Mouse (Mus musculus) right cerebral cortex, postnatal 25 days (tissue): ENCODE measurements around the gene Tnrc6c.

Experiments
- DNase-seq: peaks from one replicate; pipeline ENCODE4 v3.0.0; 2022

Gene Tnrc6c

GRCm38 (mm10) chr11:117678155-117678554 is 24.1 kb downstream of the Tnrc6c start:
- no peak for DNase-seq

GRCm38 (mm10) chr11:117678740-117679139 is 24.7 kb downstream of the Tnrc6c start:
- no peak for DNase-seq

DNA sequence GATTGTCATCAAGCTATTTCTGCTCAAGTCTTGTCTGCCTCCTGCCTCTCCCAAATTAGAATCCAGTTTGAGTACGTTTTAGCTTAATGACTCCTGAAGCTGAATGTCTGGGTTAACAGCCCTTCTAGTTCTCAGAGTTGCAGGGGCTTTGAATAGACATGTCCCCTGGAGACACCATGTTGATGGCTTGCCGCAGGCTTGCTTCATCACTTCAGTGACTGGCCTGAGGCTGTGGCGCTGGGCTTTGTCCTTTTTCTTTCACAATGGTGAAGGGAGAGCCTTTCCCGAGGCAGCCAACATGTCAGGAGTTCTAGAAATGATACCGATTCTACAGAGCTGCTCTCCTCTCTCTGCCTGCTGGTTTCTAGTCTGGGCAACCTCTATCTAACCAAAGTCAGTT is 30.6 kb downstream of the Tnrc6c start:
- no peak for DNase-seq

- DNase-seq = peak; percentile 42
These were observed 31.4 kb downstream of the Tnrc6c start for GRCm38 (mm10) chr11:117685461-117685860.

DNA sequence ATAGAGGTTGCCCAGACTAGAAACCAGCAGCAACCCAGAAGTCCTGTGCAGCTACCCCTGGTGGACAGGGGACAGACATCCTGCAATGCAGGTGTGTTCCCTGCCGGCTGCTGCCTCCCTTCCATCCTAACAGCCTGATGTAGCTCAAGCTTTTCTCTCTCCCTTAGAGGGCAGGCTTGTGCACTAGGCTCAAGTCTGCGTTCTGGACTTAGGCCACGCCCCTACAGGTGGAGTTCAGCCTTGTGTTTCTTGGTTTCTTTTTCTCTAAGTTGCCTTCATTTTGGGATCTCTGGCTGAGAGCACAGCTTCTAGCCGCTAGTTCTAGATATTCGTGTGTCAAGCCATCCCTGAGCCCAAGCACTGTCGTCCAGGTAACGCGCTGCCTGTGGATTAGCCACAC is 31.9 kb downstream of the Tnrc6c start:
- no peak for DNase-seq

- no peak for DNase-seq
These were observed 34.5 kb downstream of the Tnrc6c start for GRCm38 (mm10) chr11:117688603-117689002.

- DNase-seq = no peak
These were observed 37.2 kb downstream of the Tnrc6c start for GRCm38 (mm10) chr11:117691311-117691710.

- no peak for DNase-seq
These were observed 40.0 kb downstream of the Tnrc6c start for GRCm38 (mm10) chr11:117694050-117694449.

DNA sequence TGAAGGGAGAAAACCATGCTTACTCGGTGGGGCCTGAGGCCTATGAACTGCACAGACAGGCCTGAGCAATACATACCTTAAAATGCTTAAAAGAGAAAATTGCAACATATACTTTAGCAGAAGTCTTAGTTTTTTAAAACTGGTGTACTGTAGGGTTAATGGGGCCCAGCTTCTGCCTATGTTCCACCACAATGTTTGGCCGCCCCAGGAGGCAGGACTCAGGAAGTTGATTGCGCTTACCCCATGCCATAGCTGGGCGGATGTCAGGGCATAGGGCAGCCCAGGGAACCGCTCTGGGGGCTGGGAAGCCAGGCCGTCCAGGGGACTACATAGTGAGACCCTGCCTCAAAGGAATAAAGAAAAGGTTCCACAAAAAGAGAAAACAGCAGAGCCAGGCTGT is 42.5 kb downstream of the Tnrc6c start:
- no peak for DNase-seq

DNA sequence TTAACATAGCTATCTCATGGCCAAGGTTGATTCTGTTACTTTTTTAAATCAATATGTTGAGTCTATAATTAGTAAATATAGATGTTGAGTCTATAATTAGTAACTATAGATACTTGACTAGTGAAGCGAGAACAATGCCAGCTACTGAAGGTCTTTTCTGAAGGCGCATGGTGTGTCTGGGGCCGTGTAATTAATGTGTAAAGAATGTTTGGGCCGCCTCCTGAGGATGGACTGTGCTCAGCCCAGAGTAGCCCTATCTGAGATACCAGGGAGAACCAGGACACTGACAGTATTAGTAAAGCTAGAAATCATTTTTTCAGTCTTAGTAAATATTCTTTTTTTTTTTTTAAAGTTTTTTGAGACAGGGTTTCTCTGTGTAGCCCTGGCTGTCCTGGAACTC is 46.8 kb downstream of the Tnrc6c start:
- no peak for DNase-seq

GRCm38 (mm10) chr11:117706267-117706666 is 52.2 kb downstream of the Tnrc6c start:
- DNase-seq = no peak

DNA sequence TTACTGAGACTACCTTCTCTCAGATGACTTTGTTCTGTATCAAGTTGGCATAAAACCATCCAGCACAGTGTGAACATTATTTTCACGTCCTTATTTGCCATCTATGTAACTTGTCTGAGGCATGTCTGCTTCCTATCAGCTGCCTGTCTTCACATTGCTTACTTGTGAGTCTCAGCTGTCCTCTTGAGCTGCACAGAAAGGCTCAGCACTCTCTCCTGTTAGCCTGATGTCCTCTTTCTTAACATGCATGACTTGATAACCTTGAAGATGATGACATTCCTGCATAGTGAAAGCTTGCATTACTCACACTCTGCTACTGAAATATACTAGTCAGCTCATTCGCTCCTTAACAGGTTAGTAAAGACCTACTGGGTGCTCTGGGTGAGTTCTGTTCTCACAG is 53.1 kb downstream of the Tnrc6c start:
- DNase-seq = no peak

DNA sequence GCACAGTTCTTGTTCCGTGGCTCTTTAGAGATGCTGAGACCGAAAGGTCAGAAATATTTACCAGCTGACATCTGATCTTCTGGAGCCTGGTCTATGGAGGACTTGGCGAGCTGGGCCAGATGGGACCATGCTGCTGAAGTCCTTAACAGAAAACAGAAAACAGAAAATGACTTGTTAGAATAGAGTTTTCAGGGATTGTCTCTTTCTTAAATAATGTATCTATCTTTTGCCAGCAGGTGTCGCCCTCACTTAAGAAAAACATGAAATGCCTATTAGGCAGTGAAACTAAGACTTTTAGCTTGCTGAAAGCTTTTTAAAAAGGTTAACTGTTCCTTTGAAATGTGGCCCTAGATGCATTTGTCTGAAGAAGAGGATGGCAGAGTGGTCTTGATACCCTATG is 55.2 kb downstream of the Tnrc6c start:
- DNase-seq = no peak

- DNase-seq = no peak
These were observed 56.8 kb downstream of the Tnrc6c start for GRCm38 (mm10) chr11:117710815-117711294.

DNA sequence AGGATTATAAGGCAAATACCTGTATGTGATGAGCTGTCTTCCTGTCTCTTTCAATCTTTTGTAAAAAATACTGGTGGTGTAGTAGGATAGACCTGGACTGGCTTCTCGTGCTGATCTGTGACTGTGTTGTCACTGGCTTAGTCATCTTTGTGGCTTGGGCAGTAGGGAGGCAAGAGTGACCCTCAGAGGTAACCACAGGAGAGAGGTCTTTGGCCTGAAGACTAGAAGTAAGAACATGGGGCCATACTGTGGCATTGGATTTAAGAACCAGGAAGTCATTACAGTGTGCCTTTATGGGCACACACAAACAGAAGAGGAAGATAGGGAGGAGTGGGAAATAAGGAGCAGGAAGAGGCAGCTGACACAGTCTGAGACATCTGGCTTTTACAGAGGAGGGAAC is 58.0 kb downstream of the Tnrc6c start:
- DNase-seq = no peak

GRCm38 (mm10) chr11:117713375-117713774 is 59.3 kb downstream of the Tnrc6c start:
- no peak for DNase-seq

- no peak for DNase-seq
These were observed 64.7 kb downstream of the Tnrc6c start for GRCm38 (mm10) chr11:117718838-117719237.

- DNase-seq = no peak
These were observed 70.7 kb downstream of the Tnrc6c start for GRCm38 (mm10) chr11:117724604-117725301.

GRCm38 (mm10) chr11:117727031-117727430 is 72.9 kb downstream of the Tnrc6c start:
- DNase-seq = no peak

GRCm38 (mm10) chr11:117728245-117728644 is 74.2 kb downstream of the Tnrc6c start:
- DNase-seq = no peak

GRCm38 (mm10) chr11:117728841-117729240 is 74.8 kb downstream of the Tnrc6c start:
- no peak for DNase-seq

DNA sequence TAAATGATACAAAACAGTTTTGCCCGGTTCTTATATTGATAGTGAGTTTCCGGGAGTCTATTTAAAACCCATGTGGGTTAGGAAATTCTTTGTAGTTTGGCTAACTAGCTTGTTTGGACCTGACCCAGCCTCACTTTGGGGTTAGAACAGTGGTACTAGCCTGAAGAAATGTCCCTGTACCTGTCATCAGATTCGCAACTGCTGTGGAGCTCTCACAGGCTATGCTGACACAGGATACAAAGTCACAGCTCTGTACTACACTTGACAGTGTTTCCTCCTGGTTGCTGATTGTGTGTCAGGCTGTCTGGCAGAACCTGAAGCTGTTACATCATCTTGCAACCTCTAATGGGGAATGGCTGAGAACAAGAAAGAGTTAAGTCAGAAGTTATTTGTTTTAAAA is 75.3 kb downstream of the Tnrc6c start:
- no peak for DNase-seq

DNA sequence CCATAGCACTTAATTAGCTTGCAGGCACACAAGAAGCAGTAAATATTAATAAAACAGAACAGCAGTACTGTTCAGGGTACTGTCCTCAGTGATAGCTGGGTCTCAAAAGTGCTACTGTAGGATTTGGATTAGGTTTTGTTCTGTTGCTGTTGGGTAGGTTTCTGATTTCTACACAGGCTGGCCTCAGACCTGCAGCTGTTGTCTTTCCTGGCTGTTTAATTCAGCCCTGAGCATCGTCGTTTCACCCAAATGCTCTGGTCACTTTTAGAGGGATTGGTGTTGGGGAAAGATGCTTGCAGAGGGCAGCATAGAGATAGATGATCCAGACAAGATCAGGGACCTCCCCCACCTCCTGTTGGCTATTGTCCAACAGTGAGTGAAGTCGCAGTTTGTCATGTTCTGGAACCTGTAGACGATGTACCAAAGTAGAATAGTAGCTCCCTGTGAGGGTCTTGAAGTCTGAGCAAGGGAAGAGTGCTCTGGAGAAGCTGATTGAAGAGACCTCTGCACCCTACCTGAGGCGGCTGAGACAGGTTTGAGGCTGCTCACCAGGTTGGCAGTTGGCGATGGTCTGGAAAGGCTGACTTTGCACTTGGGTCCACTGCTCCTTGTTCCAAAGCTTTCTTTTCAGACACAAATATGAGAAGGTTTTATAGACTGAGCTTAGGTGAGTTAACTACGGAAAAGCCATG is 75.9 kb downstream of the Tnrc6c start:
- DNase-seq = no peak

- DNase-seq = no peak
These were observed 76.4 kb downstream of the Tnrc6c start for GRCm38 (mm10) chr11:117730490-117730838.

DNA sequence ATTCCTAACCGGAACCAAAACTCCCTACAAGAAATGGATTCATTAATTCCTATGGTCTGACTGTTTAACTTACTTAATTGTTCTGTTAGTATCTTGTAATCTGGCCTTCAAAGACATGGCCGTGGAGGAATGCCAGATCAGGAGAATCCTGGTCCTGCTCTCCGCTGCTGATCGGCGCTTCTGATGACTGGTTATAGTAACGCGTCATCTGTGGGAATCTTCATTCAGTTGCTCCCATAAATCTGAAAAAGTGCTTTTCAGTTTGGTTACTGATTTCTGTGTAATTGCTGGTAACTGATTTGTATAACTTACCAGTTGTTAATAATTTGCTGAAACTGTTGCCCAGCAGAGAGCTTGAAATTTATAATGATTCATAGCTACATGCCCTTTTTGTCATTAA is 77.4 kb downstream of the Tnrc6c start:
- no peak for DNase-seq
